Mouse (Mus musculus): Measurements from ENCODE around the gene Gm43738. TPM values are rescaled to one million over a fixed set of nuclear protein-coding genes. Genes with fewer than 3 reads are reported as not detected.

Gm43738 gene
- polyA plus RNA-seq, 1 experiment from 2014 or later, result not detected

GRCm38 (mm10) chr3:89133752-89134151 is 32.9 kb upstream of the Gm43738 start:
- Histone ChIP-seq H3K9ac (ENCODE audit: low read length) (no peak overlapping the region), H3K27ac (ENCODE audit: low read depth, low read length) (no peak overlapping the region), H3K4me1 (ENCODE audit: control insufficient read depth, insufficient read depth, low read length) (no peaks in the 10 kb centered on the region), H3K9me3 (ENCODE audit: control insufficient read depth, low read length) (no peaks in the 10 kb centered on the region), H3K27me3 (ENCODE audit: control insufficient read depth, insufficient read depth, low read length) (no peaks in the 10 kb centered on the region; the same call in 1 of the 2 replicates), H3K36me3 (ENCODE audit: control insufficient read depth, insufficient read depth, low read length) (no peaks in the 10 kb centered on the region), H3K4me3 (ENCODE audit: low read depth, low read length) (no peak overlapping the region), H3K4me2 (ENCODE audit: low read depth) (no peak overlapping the region)
- ATAC-seq (ENCODE audit: insufficient read depth, low FRiP score, low TSS enrichment) (no peak), DNase-seq (ENCODE audit: low spot score) (no peak)
- WGBS, result 96% methylated on average over 1 of the region's 1 CpGs

GRCm38 (mm10) chr3:89133063-89133450 is 32.2 kb upstream of the Gm43738 start:
- Histone ChIP-seq H3K27me3 (ENCODE audit: control insufficient read depth, insufficient read depth, low read length) (no peaks in the 10 kb centered on the region; the same call in 1 of the 2 replicates), H3K4me3 (ENCODE audit: low read depth, low read length) (no peak overlapping the region), H3K4me2 (ENCODE audit: low read depth) (no peak overlapping the region), H3K4me1 (ENCODE audit: control insufficient read depth, insufficient read depth, low read length) (no peaks in the 10 kb centered on the region), H3K9me3 (ENCODE audit: control insufficient read depth, low read length) (no peaks in the 10 kb centered on the region), H3K27ac (ENCODE audit: low read depth, low read length) (no peak overlapping the region), H3K36me3 (ENCODE audit: control insufficient read depth, insufficient read depth, low read length) (no peaks in the 10 kb centered on the region), H3K9ac (ENCODE audit: low read length) (no peak overlapping the region)
- 81% methylated on average over 7 of the region's 7 CpGs for WGBS
- no peak for ATAC-seq (ENCODE audit: insufficient read depth, low FRiP score, low TSS enrichment)
- no peak for DNase-seq (ENCODE audit: low spot score)

- DNase-seq (ENCODE audit: low spot score) (peak; percentile 53), ATAC-seq (ENCODE audit: insufficient read depth, low FRiP score, low TSS enrichment) (no peak)
- Histone ChIP-seq H3K27ac (ENCODE audit: low read depth, low read length) (no peak overlapping the region), H3K4me3 (ENCODE audit: low read depth, low read length) (0 out of 2 replicates have a peak overlapping the region, but pooled peaks have one; percentile 9), H3K9me3 (ENCODE audit: control insufficient read depth, low read length) (no peaks in the 10 kb centered on the region), H3K4me2 (ENCODE audit: low read depth) (peak overlapping the region; percentile 50), H3K9ac (ENCODE audit: low read length) (0 out of 2 replicates have a peak overlapping the region, but pooled peaks have one; percentile 32), H3K27me3 (ENCODE audit: control insufficient read depth, insufficient read depth, low read length) (no peaks in the 10 kb centered on the region; the same call in 1 of the 2 replicates), H3K36me3 (ENCODE audit: control insufficient read depth, insufficient read depth, low read length) (no peaks in the 10 kb centered on the region), H3K4me1 (ENCODE audit: control insufficient read depth, insufficient read depth, low read length) (no peaks in the 10 kb centered on the region)
- 16% methylated on average over 25 of the region's 30 CpGs for WGBS
Observed at GRCm38 (mm10) chr3:89132285-89133062, 31.6 kb upstream of the Gm43738 start.

DNA sequence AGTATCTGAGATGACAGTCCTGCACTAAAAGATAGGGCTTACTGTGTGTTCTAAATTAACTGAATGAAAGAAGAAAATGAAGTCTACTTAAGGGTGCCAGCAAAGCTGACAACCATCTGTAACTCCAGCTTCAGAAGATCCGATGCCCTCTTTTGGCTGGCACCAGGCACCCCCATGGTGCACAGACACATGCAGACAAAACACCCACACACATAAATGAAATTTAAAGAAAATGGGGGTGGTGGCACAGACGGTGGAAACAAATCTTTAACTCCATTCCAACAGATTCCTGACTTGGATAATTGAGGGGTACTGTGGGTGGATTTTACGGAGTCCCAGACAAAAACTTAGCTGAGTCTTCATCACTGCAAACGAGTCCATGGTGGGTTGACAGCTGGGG is 30.9 kb upstream of the Gm43738 start:
- Histone ChIP-seq H3K27me3 (ENCODE audit: control insufficient read depth, insufficient read depth, low read length) (no peaks in the 10 kb centered on the region; the same call in 1 of the 2 replicates), H3K4me1 (ENCODE audit: control insufficient read depth, insufficient read depth, low read length) (no peaks in the 10 kb centered on the region), H3K36me3 (ENCODE audit: control insufficient read depth, insufficient read depth, low read length) (no peaks in the 10 kb centered on the region), H3K4me3 (ENCODE audit: low read depth, low read length) (no peak overlapping the region), H3K9me3 (ENCODE audit: control insufficient read depth, low read length) (no peaks in the 10 kb centered on the region), H3K4me2 (ENCODE audit: low read depth) (peak overlapping the region; percentile 50), H3K27ac (ENCODE audit: low read depth, low read length) (no peak overlapping the region), H3K9ac (ENCODE audit: low read length) (no peak overlapping the region)
- ATAC-seq (ENCODE audit: insufficient read depth, low FRiP score, low TSS enrichment) (no peak), DNase-seq (ENCODE audit: low spot score) (no peak)
- WGBS, result 62% methylated on average over 4 of the region's 4 CpGs

DNA sequence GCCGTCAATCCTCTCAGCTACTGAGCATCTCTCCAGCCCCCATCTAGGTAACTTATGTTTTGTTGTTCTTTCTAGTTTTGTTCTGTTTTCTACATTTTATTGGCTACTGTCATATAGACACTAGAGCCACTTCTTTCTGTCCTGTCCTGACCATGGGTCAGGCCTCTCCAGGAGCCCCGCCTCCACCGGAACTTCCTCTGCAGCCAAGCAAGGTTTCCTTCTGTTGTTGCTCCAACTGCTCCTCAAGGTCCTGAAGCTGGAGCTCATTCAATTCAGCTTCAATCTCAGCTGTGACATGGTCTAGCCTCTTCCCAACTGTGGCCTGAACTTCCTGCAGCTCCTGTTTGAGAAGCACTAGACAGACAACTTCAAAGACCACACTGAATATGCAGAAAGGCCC is 29.0 kb upstream of the Gm43738 start:
- no peak overlapping the region for H3K4me2 ChIP-seq (ENCODE audit: low read depth)
- WGBS, result 92% methylated on average over 3 of the region's 3 CpGs
- ATAC-seq (ENCODE audit: insufficient read depth, low FRiP score, low TSS enrichment) (no peak), DNase-seq (ENCODE audit: low spot score) (no peak)
- no peak overlapping the region for H3K4me3 ChIP-seq (ENCODE audit: low read depth, low read length)
- no peaks in the 10 kb centered on the region for H3K36me3 ChIP-seq (ENCODE audit: control insufficient read depth, insufficient read depth, low read length)
- no peak overlapping the region for H3K27ac ChIP-seq (ENCODE audit: low read depth, low read length)
- no peak overlapping the region for H3K9ac ChIP-seq (ENCODE audit: low read length)
- H3K4me1 ChIP-seq (ENCODE audit: control insufficient read depth, insufficient read depth, low read length), result no peaks in the 10 kb centered on the region
- H3K9me3 ChIP-seq (ENCODE audit: control insufficient read depth, low read length), result no peaks in the 10 kb centered on the region
- H3K27me3 ChIP-seq (ENCODE audit: control insufficient read depth, insufficient read depth, low read length), result no peaks in the 10 kb centered on the region; the same call in 1 of the 2 replicates

DNA sequence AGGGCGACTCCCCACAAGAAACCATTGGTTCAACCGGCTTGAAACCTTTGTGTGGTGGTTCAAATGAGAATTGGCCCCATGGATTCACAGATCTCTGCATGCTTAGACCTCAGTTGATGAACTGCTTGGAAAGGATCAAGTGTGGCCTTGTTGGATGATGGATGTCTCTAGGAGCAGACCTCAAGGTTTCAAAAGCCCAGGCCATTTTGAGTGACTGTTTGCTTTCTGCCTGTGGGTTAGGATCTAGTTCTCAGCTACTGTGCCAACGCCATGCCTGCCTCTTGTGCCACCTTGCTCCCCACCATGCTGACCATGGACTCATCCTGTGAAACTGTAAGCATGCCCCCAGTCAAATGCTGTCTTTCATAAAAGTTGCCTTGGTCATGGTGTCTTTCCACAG is 25.1 kb upstream of the Gm43738 start:
- Histone ChIP-seq H3K4me1 (ENCODE audit: control insufficient read depth, insufficient read depth, low read length) (no peaks in the 10 kb centered on the region), H3K27ac (ENCODE audit: low read depth, low read length) (no peak overlapping the region), H3K4me2 (ENCODE audit: low read depth) (no peak overlapping the region), H3K27me3 (ENCODE audit: control insufficient read depth, insufficient read depth, low read length) (no peaks in the 10 kb centered on the region), H3K9ac (ENCODE audit: low read length) (no peak overlapping the region), H3K36me3 (ENCODE audit: control insufficient read depth, insufficient read depth, low read length) (no peaks in the 10 kb centered on the region), H3K9me3 (ENCODE audit: control insufficient read depth, low read length) (no peaks in the 10 kb centered on the region), H3K4me3 (ENCODE audit: low read depth, low read length) (no peak overlapping the region)
- 86% methylated on average over 3 of the region's 3 CpGs for WGBS
- ATAC-seq (ENCODE audit: insufficient read depth, low FRiP score, low TSS enrichment) (no peak), DNase-seq (ENCODE audit: low spot score) (no peak)

- 85% methylated on average over 3 of the region's 3 CpGs for WGBS
- Histone ChIP-seq H3K27me3 (ENCODE audit: control insufficient read depth, insufficient read depth, low read length) (no peaks in the 10 kb centered on the region), H3K9ac (ENCODE audit: low read length) (no peak overlapping the region), H3K4me3 (ENCODE audit: low read depth, low read length) (no peak overlapping the region), H3K9me3 (ENCODE audit: control insufficient read depth, low read length) (no peaks in the 10 kb centered on the region), H3K36me3 (ENCODE audit: control insufficient read depth, insufficient read depth, low read length) (no peaks in the 10 kb centered on the region), H3K4me2 (ENCODE audit: low read depth) (no peak overlapping the region), H3K4me1 (ENCODE audit: control insufficient read depth, insufficient read depth, low read length) (no peaks in the 10 kb centered on the region), H3K27ac (ENCODE audit: low read depth, low read length) (no peak overlapping the region)
- ATAC-seq (ENCODE audit: insufficient read depth, low FRiP score, low TSS enrichment), result no peak
- DNase-seq (ENCODE audit: low spot score), result no peak
Observed at GRCm38 (mm10) chr3:89124241-89124640, 23.3 kb upstream of the Gm43738 start.

GRCm38 (mm10) chr3:89123313-89123712 is 22.4 kb upstream of the Gm43738 start:
- Histone ChIP-seq H3K4me3 (ENCODE audit: low read depth, low read length) (no peak overlapping the region), H3K27me3 (ENCODE audit: control insufficient read depth, insufficient read depth, low read length) (no peaks in the 10 kb centered on the region), H3K36me3 (ENCODE audit: control insufficient read depth, insufficient read depth, low read length) (no peaks in the 10 kb centered on the region), H3K4me2 (ENCODE audit: low read depth) (no peak overlapping the region), H3K9me3 (ENCODE audit: control insufficient read depth, low read length) (no peaks in the 10 kb centered on the region), H3K27ac (ENCODE audit: low read depth, low read length) (no peak overlapping the region), H3K9ac (ENCODE audit: low read length) (no peak overlapping the region), H3K4me1 (ENCODE audit: control insufficient read depth, insufficient read depth, low read length) (no peaks in the 10 kb centered on the region)
- DNase-seq (ENCODE audit: low spot score), result no peak
- WGBS, result 86% methylated on average over 2 of the region's 2 CpGs
- ATAC-seq (ENCODE audit: insufficient read depth, low FRiP score, low TSS enrichment), result no peak

DNA sequence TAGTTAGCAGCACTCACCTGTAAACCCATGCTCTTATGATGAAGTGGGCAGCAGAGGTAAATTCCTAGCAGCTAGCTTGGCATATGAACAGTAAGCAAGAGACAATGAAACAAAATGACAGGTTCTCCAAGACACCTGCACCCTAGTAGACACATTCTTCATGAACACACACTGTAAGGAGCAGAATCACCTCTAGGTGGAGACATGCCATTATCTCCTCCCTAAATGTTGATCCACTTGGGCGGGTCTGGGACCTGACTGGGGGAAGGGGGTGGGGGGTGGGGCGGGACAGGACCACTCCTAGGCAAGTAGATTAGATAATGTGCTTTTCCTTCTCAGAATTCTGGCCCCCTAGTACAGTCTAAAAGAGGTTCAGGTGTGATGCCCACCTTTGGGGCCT is 14.6 kb upstream of the Gm43738 start:
- H3K9ac ChIP-seq (ENCODE audit: low read length), result no peak overlapping the region
- no peaks in the 10 kb centered on the region for H3K4me1 ChIP-seq (ENCODE audit: control insufficient read depth, insufficient read depth, low read length)
- no peaks in the 10 kb centered on the region for H3K27me3 ChIP-seq (ENCODE audit: control insufficient read depth, insufficient read depth, low read length)
- H3K27ac ChIP-seq (ENCODE audit: low read depth, low read length), result no peak overlapping the region
- ATAC-seq (ENCODE audit: insufficient read depth, low FRiP score, low TSS enrichment) (no peak), DNase-seq (ENCODE audit: low spot score) (no peak)
- 9% methylated on average over 2 of the region's 2 CpGs for WGBS
- no peak overlapping the region for H3K4me2 ChIP-seq (ENCODE audit: low read depth)
- H3K4me3 ChIP-seq (ENCODE audit: low read depth, low read length), result no peak overlapping the region
- H3K36me3 ChIP-seq (ENCODE audit: control insufficient read depth, insufficient read depth, low read length), result no peaks in the 10 kb centered on the region
- H3K9me3 ChIP-seq (ENCODE audit: control insufficient read depth, low read length), result no peaks in the 10 kb centered on the region

All from neural tube, embryonic 11.5 days (tissue).